Mouse (Mus musculus) urinary bladder, postnatal 10 days (tissue): ENCODE results near the gene Csf2ra.
"Not testable (repeated sequence)": the region's sequence is repeated elsewhere in the genome, so short reads cannot be mapped to it uniquely, and the experiment has no call there.

Source experiments
- DNase-seq: peaks from one replicate; pipeline ENCODE4 v3.0.0; 2022; ENCODE audit warnings: low spot score

Csf2ra gene

GRCm38 (mm10) chr19:61227941-61228701 is at the start of gene Csf2ra:
Gene Csf2ra, minus strand, starts transcription at chr19:61228429.
- no peak for DNase-seq

GRCm38 (mm10) chr19:61275446-61275845 is 47.2 kb upstream of the Csf2ra start:
- no peak for DNase-seq

DNA sequence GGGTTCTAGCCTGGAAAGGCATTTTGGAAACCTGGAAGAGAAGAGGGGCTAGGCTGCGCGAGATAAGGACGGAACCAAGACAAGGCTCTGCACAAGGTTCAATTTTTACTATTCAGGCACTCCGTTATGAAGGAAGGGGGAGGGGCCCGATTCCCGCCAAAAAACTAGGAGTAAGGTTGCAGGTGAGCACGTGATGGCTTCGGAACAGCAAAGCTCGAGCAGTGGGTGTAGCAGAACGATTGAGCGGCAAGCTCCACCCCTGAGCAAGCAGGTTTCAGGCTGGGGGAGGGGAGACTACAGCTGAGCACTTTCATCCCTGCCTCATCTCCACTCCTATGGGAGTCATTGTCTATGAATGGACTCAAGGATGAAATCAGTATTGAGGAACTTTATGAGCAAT is 40.9 kb upstream of the Csf2ra start:
- DNase-seq: not testable (repeated sequence)

GRCm38 (mm10) chr19:61267141-61267540 is 38.9 kb upstream of the Csf2ra start:
- DNase-seq: no peak

DNA sequence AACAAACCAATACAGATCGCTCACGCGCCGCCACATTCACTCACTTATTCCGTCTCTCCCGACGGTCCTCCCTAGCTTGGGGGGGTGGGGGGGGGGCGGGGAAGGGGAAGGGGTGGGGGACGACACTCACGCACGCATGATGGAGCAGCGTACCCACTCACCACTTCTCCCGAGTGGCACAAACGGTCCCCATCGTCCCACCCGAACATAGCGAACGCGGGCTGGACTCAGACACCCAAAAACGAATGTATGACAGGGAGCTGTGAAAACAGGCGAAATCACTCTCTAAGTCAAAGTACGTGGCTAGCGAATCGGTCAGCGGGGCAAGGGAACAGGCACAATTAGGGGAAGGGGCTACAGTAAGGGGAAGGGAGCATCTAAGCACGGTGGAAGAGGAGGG is 38.4 kb upstream of the Csf2ra start:
- no peak for DNase-seq

GRCm38 (mm10) chr19:61266246-61266615 is 38.0 kb upstream of the Csf2ra start:
- no peak for DNase-seq

GRCm38 (mm10) chr19:61265349-61266245 is 37.4 kb upstream of the Csf2ra start:
- no peak for DNase-seq

DNA sequence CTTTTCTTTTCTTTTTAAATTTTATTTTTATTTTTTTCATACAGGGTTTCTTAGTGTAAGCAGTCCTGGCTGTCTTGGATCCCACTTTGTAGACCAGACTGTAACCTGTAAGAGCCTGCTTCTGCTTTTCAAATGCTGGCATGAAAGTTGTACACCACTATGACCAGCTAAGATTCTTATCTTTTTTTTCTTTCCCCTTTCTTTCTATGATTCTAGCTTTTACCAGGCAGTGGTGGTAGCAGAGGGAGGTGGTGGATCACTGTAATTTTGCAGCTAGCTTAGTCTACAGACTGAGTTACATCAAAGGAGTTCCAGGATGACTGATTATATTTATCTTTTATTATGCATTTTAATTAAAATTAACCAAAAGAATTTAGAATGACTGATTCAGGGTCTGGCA is 36.7 kb upstream of the Csf2ra start:
- DNase-seq: no peak

- no peak for DNase-seq
These were observed 36.0 kb upstream of the Csf2ra start for GRCm38 (mm10) chr19:61264227-61264626.

- DNase-seq: no peak
These were observed 33.0 kb upstream of the Csf2ra start for GRCm38 (mm10) chr19:61261241-61261640.

DNA sequence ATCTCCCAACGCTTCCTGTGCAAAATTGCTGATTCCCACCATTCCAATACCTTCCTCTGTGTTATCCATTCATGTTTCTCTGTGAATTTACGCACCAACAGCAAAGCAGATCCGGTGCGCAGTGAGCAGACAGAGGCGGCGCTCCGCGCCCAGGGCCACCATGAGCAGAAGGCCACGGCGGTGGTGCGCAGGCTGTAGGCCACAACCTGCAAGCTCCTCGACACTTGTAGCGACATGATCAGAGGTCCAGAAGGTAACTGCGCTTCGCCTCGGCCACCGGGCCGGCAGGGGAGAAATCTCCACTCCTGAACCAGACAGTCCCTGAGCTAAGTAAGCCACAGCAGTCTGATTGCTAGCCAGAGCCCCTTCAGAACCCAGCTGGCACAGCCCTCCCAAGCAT is 29.5 kb upstream of the Csf2ra start:
- no peak for DNase-seq

DNA sequence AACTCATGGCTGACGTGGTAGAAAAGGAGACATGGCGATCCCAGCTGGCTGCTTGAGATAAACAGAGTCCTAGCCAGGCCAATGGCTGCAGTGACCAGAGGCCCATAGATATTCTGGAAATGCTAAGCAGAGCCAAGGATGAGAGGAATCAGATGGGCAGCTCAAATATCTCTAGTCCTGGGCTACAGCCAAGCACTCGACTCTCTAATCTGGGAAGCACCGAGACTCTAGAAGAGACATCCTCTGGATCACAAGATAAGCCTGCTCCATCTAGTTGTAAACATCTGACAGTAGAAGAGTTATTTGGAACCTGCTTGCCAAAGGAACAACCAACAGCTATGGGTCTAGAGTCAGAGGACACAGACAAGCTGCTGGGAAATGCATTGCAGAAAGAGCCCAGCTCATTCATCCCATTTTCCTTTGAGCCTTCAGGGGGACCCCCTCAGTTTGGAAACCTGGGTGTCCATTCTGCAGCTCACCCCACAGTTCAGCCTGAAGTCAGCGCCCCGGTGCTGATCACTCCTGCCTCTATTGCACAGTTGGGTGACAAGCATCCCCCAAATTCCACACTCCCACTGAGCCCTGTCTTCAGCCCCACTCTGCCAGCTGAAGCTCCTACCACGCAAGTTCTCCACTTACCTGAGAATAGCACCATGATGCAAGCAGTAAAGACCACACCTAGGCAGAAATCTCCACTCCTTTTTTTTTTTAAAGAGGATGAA is 28.1 kb upstream of the Csf2ra start:
- no peak for DNase-seq

- not testable (repeated sequence) for DNase-seq
These were observed 19.1 kb upstream of the Csf2ra start for GRCm38 (mm10) chr19:61247334-61247733.

DNA sequence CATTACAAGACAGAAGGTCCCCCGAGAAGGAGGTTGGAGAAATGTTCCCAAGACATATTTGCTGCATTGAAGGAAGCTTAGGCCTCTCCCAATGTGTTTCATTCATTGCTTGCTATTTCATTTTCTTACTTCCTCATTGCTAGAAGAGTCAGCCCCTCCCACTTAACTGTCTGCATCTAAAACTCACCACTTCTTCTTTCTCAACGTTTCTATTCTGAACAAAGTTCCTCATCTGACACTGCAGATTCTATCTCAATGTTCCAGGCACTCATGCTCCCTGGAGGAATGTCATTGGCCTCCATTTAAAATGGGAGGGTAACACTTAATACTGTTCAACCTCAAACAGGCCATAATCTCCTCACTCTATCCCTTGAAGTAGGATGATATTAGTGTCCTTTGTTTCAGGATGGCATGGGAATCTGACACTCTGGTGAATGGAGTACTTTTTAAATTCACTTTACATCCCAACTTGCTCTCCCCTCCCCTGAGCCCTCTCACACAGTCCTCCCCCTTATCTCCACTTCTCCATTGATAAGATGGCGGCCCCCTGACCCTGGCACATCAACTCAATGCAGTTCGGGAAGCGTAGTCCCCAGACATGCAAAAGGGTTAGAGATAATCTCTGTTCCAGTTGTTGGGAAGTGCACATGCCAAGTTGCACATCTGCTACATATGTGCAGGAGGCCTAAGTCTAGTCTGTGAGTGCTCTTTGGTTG is 16.6 kb upstream of the Csf2ra start:
- no peak for DNase-seq

- no peak for DNase-seq
These were observed 9.7 kb upstream of the Csf2ra start for GRCm38 (mm10) chr19:61237967-61238366.

DNA sequence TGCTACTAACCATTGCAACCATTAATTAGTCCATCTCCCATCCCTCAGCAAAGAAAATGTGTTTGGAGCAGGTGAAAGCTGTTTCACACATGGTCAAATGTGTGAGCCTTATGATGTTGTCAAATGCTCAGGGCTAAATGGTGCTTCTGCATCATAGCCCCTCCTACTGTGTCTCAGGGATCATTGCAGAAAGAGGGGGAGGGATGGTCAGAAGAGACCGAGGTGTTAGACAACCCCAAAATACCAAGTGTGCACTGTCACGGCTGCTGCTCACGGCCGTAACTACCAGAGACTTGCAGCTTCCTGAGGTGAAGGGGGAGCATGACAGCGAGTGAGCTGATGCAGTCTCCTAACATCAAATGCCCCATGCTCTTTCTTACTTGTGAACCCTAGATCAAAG is 6.3 kb upstream of the Csf2ra start:
- no peak for DNase-seq

- peak; percentile 52 for DNase-seq
These were observed 1.0 kb downstream of the Csf2ra start for GRCm38 (mm10) chr19:61226928-61227854.

DNA sequence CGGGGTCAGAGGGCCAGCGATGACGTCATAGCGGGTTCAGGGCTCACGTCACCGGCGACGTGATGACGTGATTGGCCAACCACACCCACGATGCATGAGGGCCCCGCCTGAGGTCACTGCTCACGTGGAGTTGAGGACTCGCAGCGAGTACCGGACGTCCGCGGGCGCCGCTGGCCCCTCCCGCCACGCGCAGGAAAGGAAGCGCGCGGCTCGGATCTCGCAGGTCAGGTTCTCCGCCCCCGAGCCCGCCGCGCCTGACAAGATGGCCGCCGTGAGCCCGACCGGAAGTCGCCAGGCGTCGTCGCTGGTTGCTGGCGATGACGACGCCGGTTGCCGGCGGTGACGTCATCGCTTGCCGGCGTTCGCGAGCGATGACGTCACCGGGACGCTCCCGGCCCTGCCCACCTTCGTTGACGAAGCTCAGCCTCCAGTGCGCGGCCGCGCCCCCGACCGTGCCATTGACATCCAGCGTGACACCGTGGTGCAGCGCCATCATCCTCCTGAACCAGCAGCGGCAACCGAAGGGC is 1.8 kb downstream of the Csf2ra start:
- peak; percentile 45 for DNase-seq

DNA sequence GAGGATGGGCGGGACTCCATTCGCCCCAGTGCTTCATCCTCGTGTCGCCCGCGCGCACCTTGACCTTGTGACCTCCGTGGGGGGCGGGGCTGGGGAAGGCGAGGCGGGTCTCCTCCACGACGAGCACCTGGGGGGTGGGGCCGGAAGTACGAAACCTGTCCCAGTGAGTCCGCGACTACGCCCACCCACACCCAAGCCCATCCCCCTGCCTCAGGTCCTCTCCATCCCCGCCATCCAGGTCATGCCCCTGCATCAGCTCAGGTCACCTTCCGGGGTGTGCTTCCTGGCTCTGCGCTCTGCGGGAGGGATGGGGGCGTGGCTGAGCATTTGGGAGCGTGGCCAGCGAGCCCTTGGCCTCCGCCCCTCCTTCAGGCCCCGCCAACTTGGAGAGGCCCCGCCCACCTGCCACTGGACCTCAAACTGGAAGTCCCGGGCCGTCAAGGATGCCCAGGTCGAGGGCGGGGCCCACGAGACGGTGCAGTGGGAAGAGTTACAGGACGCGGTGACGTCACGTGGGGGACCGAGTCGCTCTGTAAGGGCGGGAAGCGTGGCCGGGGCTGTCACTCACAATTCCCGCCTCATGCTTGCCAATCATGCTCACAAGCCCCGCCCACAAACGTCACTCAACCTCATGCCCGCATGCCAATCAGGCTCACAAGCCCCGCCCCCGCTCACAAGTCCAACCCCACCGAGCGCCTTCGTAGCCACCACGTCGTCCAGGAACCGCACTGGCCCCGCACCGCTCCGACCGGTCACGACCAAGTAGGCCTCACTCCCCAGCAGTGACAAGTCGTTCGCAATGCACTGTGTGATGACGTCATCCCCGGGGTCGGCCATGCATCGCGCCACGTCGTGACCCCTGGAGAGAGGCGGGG is 2.5 kb downstream of the Csf2ra start:
- peak; percentile 72 for DNase-seq
